Mouse (Mus musculus) MEL (cell line): ENCODE data around the gene Pde4b. TPM values are rescaled to one million over a fixed set of nuclear protein-coding genes. Genes with fewer than 3 reads are reported as not detected.

Experiments used
- DNase-seq: peaks from one replicate; pipeline ENCODE4 v3.0.0; 2011; ENCODE audit warnings: low read depth, low spot score
- H3K27ac ChIP-seq: 2 replicates; pipeline ENCODE4 v1.5.1; 2012; ENCODE audit warnings: low read depth, mild to moderate bottlenecking, control low read depth, low read length, moderate library complexity; ENCODE audit not compliant: control insufficient read depth
- H3K27me3 ChIP-seq, 2 experiments: fragments of 150-350 bp in 1 of 2; sonication (generic) in 1 of 2; 2 replicates each; pipeline ENCODE4 v1.6.1; 2012; ENCODE audit warnings: low read length in 2 of 2, mild to moderate bottlenecking in 2 of 2, improper control_type of control experiment in 1 of 2, moderate library complexity in 1 of 2; ENCODE audit not compliant: insufficient read depth in 2 of 2, control insufficient read depth in 1 of 2
- H3K36me3 ChIP-seq, 2 experiments: 2 replicates each; pipeline ENCODE4 v1.6.1; 2012 to 2014; ENCODE audit warnings: low read length in 2 of 2, improper control_type of control experiment in 1 of 2, inconsistent platforms in 1 of 2, mild to moderate bottlenecking in 1 of 2; ENCODE audit not compliant: insufficient read depth in 2 of 2, control insufficient read depth in 1 of 2
- H3K4me1 ChIP-seq, 2 experiments: fragments of 150-350 bp in 1 of 2; sonication (generic) in 1 of 2; 2 replicates each; pipeline ENCODE4 v1.6.1; 2012; ENCODE audit warnings: low read length in 2 of 2, improper control_type of control experiment in 1 of 2, mild to moderate bottlenecking in 1 of 2; ENCODE audit not compliant: insufficient read depth in 2 of 2, control insufficient read depth in 1 of 2
- H3K4me3 ChIP-seq, 2 experiments: fragments of 150-350 bp in 1 of 2; sonication (generic) in 1 of 2; 2 replicates each; pipeline ENCODE4 v1.5.1; 2012; ENCODE audit warnings: low read depth in 2 of 2, low read length in 2 of 2, mild to moderate bottlenecking in 2 of 2, moderate library complexity in 2 of 2, control low read depth in 1 of 2, improper control_type of control experiment in 1 of 2; ENCODE audit not compliant: control insufficient read depth in 1 of 2, insufficient read depth in 1 of 2
- H3K79me2 ChIP-seq: 2 replicates; pipeline ENCODE4 v1.6.1; 2012; ENCODE audit warnings: mild to moderate bottlenecking, low read length, moderate library complexity; ENCODE audit not compliant: control insufficient read depth, poor library complexity, insufficient read depth
- H3K9ac ChIP-seq: 2 replicates; pipeline ENCODE4 v1.6.1; 2012; ENCODE audit warnings: low read depth, mild to moderate bottlenecking, control low read depth, low read length, moderate library complexity; ENCODE audit not compliant: control insufficient read depth, poor library complexity, severe bottlenecking
- H3K9me3 ChIP-seq: fragments of 150-350 bp; sonication (generic); replicated peaks from 2 replicates; pipeline ENCODE4 v1.6.1; 2012; ENCODE audit warnings: mild to moderate bottlenecking, low read length, improper control_type of control experiment, moderate library complexity; ENCODE audit not compliant: insufficient read depth
- BHLHE40 ChIP-seq: IDR thresholded peaks from 2 replicates; pipeline ENCODE4 v1.6.1; 2012; ENCODE audit warnings: low read depth, mild to moderate bottlenecking, inconsistent platforms, low read length, improper control_type of control experiment, borderline replicate concordance
- CHD1 ChIP-seq: IDR thresholded peaks from 2 replicates; pipeline ENCODE4 v1.6.1; 2012; ENCODE audit warnings: low read depth, mild to moderate bottlenecking, inconsistent platforms, low read length, improper control_type of control experiment
- CHD2 ChIP-seq: IDR thresholded peaks from 2 replicates; pipeline ENCODE4 v1.6.1; 2011; ENCODE audit warnings: low read length, improper control_type of control experiment
- CTCF ChIP-seq, 3 experiments: IDR thresholded peaks in 2 of 3; conservative IDR thresholded peaks in 1 of 3; 2 replicates each; pipeline ENCODE4 v1.5.1; 2011 to 2012; ENCODE audit warnings: low read length in 3 of 3, low read depth in 2 of 3, mild to moderate bottlenecking in 2 of 3, improper control_type of control experiment in 1 of 3, inconsistent platforms in 1 of 3, mixed read lengths in 1 of 3, moderate library complexity in 1 of 3; ENCODE audit not compliant: control insufficient read depth in 1 of 3, insufficient read depth in 1 of 3, poor library complexity in 1 of 3, severe bottlenecking in 1 of 3
- E2F4 ChIP-seq: IDR thresholded peaks from 2 replicates; pipeline ENCODE4 v1.6.1; 2011; ENCODE audit warnings: low read depth, low read length, improper control_type of control experiment, borderline replicate concordance
- EP300 ChIP-seq, 2 experiments: IDR thresholded peaks; 2 replicates each; pipeline ENCODE4 v1.6.1; 2011; ENCODE audit warnings: improper control_type of control experiment in 2 of 2, low read length in 2 of 2, low read depth in 1 of 2, mild to moderate bottlenecking in 1 of 2
- GATA1 ChIP-seq: IDR thresholded peaks from 2 replicates; pipeline ENCODE4 v1.6.1; 2011; ENCODE audit warnings: low read depth, low read length, improper control_type of control experiment
- JUND ChIP-seq: IDR thresholded peaks from 2 replicates; pipeline ENCODE4 v1.6.1; 2011; ENCODE audit warnings: low read depth, mild to moderate bottlenecking, improper control_type of control experiment, low read length
- KAT2A ChIP-seq: conservative IDR thresholded peaks from 2 replicates; pipeline ENCODE4 v1.6.1; 2012; ENCODE audit warnings: low read depth, low read length, improper control_type of control experiment, inconsistent platforms
- MAFK ChIP-seq: IDR thresholded peaks from 2 replicates; pipeline ENCODE4 v1.6.1; 2011; ENCODE audit warnings: low read depth, mild to moderate bottlenecking, low read length, improper control_type of control experiment, borderline replicate concordance
- MAX ChIP-seq: IDR thresholded peaks from 2 replicates; pipeline ENCODE4 v1.6.1; 2011; ENCODE audit warnings: low read length, improper control_type of control experiment
- MEF2A ChIP-seq: IDR thresholded peaks from 2 replicates; pipeline ENCODE4 v1.6.1; 2014; ENCODE audit warnings: low read depth, mild to moderate bottlenecking, inconsistent platforms, low read length, improper control_type of control experiment; ENCODE audit not compliant: poor library complexity, insufficient replicate concordance, severe bottlenecking; ENCODE audit errors: extremely low read depth
- MXI1 ChIP-seq: IDR thresholded peaks from 2 replicates; pipeline ENCODE4 v1.6.1; 2011; ENCODE audit warnings: mild to moderate bottlenecking, low read depth, low read length, improper control_type of control experiment
- MYB ChIP-seq: IDR thresholded peaks from 2 replicates; pipeline ENCODE4 v1.6.1; 2011; ENCODE audit warnings: mild to moderate bottlenecking, low read depth, low read length, improper control_type of control experiment
- MYC ChIP-seq: IDR thresholded peaks from 2 replicates; pipeline ENCODE4 v1.6.1; 2011; ENCODE audit warnings: low read depth, mild to moderate bottlenecking, low read length, improper control_type of control experiment, moderate library complexity
- NELFE ChIP-seq: IDR thresholded peaks from 2 replicates; pipeline ENCODE4 v1.6.1; 2011; ENCODE audit warnings: low read depth, low read length, improper control_type of control experiment
- NRF1 ChIP-seq: IDR thresholded peaks from 2 replicates; pipeline ENCODE4 v1.6.1; 2014; ENCODE audit warnings: low read depth, mild to moderate bottlenecking, inconsistent platforms, low read length, improper control_type of control experiment, moderate library complexity; ENCODE audit not compliant: poor library complexity, insufficient read depth, severe bottlenecking
- POLR2AphosphoS5 ChIP-seq: IDR thresholded peaks from 2 replicates; pipeline ENCODE4 v1.6.1; 2012; ENCODE audit warnings: low read depth, borderline replicate concordance, mild to moderate bottlenecking, inconsistent platforms, low read length, moderate library complexity, mixed read lengths
- RAD21 ChIP-seq: IDR thresholded peaks from 2 replicates; pipeline ENCODE4 v1.6.1; 2011; ENCODE audit warnings: mild to moderate bottlenecking, low read depth, low read length, improper control_type of control experiment
- SMC3 ChIP-seq: IDR thresholded peaks from 2 replicates; pipeline ENCODE4 v1.6.1; 2011; ENCODE audit warnings: low read depth, low read length, improper control_type of control experiment
- TBP ChIP-seq: IDR thresholded peaks from 2 replicates; pipeline ENCODE4 v1.8.0; 2011; ENCODE audit warnings: low read depth, low read length, improper control_type of control experiment
- UBTF ChIP-seq: IDR thresholded peaks from 2 replicates; pipeline ENCODE4 v1.6.1; 2012; ENCODE audit warnings: low read depth, mild to moderate bottlenecking, inconsistent platforms, low read length, improper control_type of control experiment, moderate library complexity, borderline replicate concordance; ENCODE audit not compliant: insufficient read depth
- ZKSCAN1 ChIP-seq: IDR thresholded peaks from 2 replicates; pipeline ENCODE4 v1.6.1; 2012; ENCODE audit warnings: low read depth, mild to moderate bottlenecking, inconsistent platforms, low read length, improper control_type of control experiment, moderate library complexity
- polyA plus RNA-seq, 2 experiments: library from polyadenylated mRNA; stranded (reverse) in 1 of 2; unstranded in 1 of 2; fragments of >175 nt in 1 of 2; fragments of >200 nt in 1 of 2; gene quantifications; 2 replicates each; pipeline versions ENCODE4 v1.2.1 to v1.2.4; 2012; ENCODE audit warnings: low replicate concordance in 2 of 2, low read depth in 1 of 2; ENCODE audit not compliant: insufficient read length in 2 of 2, insufficient read depth in 1 of 2, missing spikeins in 1 of 2
- total RNA-seq: library from RNA; depleted of rRNA; stranded (reverse); fragments of 300-350 nt; gene quantifications from 2 replicates; pipeline ENCODE4 v1.2.3, GENCODE M21; 2012

Gene Pde4b
- total and polyA plus RNA-seq, 3 experiments = 2.7 to 6.0 TPM; not detected in 1

DNA sequence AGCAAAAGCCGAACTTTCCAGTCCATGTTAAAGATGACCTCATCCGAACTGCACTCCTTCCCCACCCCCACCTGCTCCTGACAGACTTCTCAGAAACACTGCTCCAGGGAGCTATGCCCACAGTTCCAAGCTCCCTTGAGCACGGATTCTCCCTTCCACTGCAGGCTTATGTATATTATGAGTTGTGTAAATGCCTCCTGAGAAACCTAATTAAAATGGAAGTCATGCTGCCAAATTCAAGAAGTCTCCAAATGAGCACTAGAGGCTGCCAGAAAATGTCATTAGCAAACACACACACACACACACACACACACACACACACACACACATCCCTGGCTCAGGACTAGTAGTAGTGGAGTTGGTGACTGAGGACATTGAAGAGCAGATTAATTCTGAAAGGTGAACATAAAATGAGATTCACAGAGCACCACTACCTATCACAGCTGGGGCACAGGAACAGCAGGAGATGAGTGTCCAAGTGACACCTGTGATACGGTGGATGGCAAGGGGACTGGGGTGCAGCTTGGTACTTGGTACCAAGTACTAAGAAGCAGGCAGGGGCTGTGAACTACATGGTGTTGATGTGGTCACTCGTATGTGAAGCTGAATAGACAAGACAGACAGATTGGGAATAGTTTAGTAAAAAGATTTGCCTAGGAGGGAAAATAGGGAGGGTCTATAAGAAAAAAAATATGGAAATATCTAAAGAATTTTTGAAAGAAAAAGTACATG is 533.0 kb downstream of the Pde4b start:
- DNase-seq = no peak
- no peaks in the 10 kb centered on the region for H3K9me3 ChIP-seq
- H3K27ac ChIP-seq = no peak overlapping the region
- H3K9ac ChIP-seq = no peak overlapping the region
- H3K36me3 ChIP-seq = no peaks in the 10 kb centered on the region
- H3K4me3 ChIP-seq = no peak overlapping the region
- no peaks in the 10 kb centered on the region; a peak in 1 of 4 replicates for H3K4me1 ChIP-seq
- H3K79me2 ChIP-seq = no peaks in the 10 kb centered on the region
- H3K27me3 ChIP-seq = peaks cover 0 to 6% of the 10 kb centered on the region in 2 experiments; a peak in 3 of 4 replicates
- TF ChIP-seq E2F4 (no peak), UBTF (no peak), TBP (no peak), SMC3 (no peak), MAX (no peak), KAT2A (no peak), CTCF (IDR thresholded peaks at IDR 0.05 in 2 of 3, conservative IDR thresholded peaks at IDR 0.05 in 1 of 3; ENCODE audit: control insufficient read depth in 1 of 3, insufficient read depth in 1 of 3, low read depth in 2 of 3, low read length in 3 of 3, poor library complexity in 1 of 3, severe bottlenecking in 1 of 3) (no peak), BHLHE40 (no peak), JUND (no peak), NELFE (no peak), MXI1 (no peak), MEF2A (no peak), MYB (no peak), CHD1 (no peak), GATA1 (no peak)
- TF ChIP-seq, all 39 proteins: peak for 0

DNA sequence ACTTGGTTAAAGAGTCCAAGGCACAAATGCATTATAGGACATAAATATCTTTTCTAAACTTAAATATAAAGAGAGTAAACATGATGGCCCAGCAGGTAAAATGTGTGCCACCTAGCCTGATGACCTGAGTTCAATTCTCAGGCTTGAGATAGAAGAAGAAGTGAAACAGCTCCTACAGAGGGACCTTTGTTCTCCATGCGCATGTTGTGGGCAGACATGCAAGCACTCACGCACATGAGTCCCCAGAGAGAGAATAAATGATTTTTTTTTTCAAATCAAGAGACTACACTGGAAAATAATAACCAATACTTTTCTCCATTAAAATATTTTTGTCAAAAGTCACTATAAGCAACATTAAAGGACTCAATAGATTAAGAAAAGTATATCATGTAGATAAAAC is 533.8 kb downstream of the Pde4b start:
- TF ChIP-seq CHD1 (no peak), UBTF (no peak), MYC (no peak), NRF1 (no peak), POLR2AphosphoS5 (no peak), MEF2A (no peak), MAX (no peak), KAT2A (no peak), EP300 (IDR thresholded peaks at IDR 0.05; ENCODE audit: low read depth in 1 of 2, low read length in 2 of 2) (no peak), ZKSCAN1 (no peak), RAD21 (no peak), CHD2 (no peak), BHLHE40 (no peak), MXI1 (no peak), MAFK (no peak), GATA1 (no peak)
- no peak for DNase-seq
- H3K4me1 ChIP-seq = no peaks in the 10 kb centered on the region; a peak in 1 of 4 replicates

More for the DNA sequence above, 533.8 kb downstream of the Pde4b start:
- Histone ChIP-seq H3K9me3 (no peaks in the 10 kb centered on the region), H3K4me3 (no peak overlapping the region), H3K79me2 (no peaks in the 10 kb centered on the region), H3K27ac (no peak overlapping the region), H3K36me3 (no peaks in the 10 kb centered on the region), H3K9ac (no peak overlapping the region), H3K27me3 (peaks cover 0 to 6% of the 10 kb centered on the region in 2 experiments; a peak in 3 of 4 replicates)
